Mouse (Mus musculus) activated CD4-positive, CD25-positive, alpha-beta regulatory T cell, adult 4 months (primary cell): ENCODE results near the gene Hist1h3c. TPM values are rescaled to one million over a fixed set of nuclear protein-coding genes. Genes with fewer than 3 reads are reported as not detected.
"Not testable (repeated sequence)": the region's sequence is repeated elsewhere in the genome, so short reads cannot be mapped to it uniquely, and the experiment has no call there.

Experiments
- ATAC-seq: one replicate; pipeline ENCODE4 v1.8.0; 2017
- polyA plus RNA-seq, 2 experiments: library from polyadenylated mRNA; unstranded; fragments of 100-300 nt; shearing (Covaris generic); gene quantifications; one replicate each; pipeline ENCODE4 v1.2.1; 2017

Hist1h3c gene
- polyA plus RNA-seq, 2 experiments from 2014 or later, result 2.4 TPM; not detected in 1

GRCm38 (mm10) chr13:23702801-23703200, 42.6 kb downstream of the Hist1h3c start:
- not testable (repeated sequence) for ATAC-seq

DNA sequence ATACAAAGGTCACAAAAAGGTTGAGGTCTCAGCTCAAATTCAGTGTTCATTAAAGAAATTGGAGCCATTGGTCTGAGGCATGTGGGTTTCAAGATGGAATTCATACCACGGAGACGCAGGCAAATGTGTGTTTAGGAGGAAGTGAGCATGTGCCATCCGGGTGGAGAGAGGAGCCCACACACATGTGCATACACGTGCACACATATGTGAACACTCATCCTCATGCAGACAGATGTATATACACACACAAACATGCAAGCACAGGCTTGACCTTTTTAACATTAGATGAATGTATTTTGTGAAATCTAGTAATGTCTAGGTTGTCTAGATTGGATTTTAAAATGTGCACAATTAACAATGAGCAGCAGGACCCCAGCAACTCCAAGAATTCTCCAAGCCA, 43.2 kb downstream of the Hist1h3c start:
- ATAC-seq, result no peak

- ATAC-seq, result peak; percentile 58
Observed at GRCm38 (mm10) chr13:23700786-23701520, 44.4 kb downstream of the Hist1h3c start.

DNA sequence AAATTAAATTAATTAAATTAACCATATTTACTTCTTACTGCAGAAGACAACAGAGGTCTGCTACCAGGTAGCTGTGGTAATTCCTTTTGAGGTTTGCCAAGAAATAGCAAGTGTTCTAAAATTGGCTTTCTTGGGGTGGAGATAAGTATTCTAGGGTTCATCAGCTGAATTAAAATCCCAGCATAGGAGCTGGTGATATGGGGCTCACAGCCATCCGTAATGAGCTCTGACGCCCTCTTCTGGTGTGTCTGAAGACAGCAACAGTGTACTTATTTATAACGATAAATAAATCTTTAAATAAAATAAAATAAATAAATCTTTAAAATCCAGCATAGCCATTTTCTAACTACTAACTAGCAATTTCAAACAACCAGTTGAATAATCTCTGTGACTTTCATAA, 45.6 kb downstream of the Hist1h3c start:
- ATAC-seq, result no peak

GRCm38 (mm10) chr13:23698996-23699395, 46.4 kb downstream of the Hist1h3c start:
- ATAC-seq, result no peak

- ATAC-seq, result peak; percentile 83
Observed at GRCm38 (mm10) chr13:23698300-23698693, 47.1 kb downstream of the Hist1h3c start, which contains the start of gene Hist1h4c. Gene Hist1h4c (minus strand): TSS chr13:23698454.

- peak; percentile 24 for ATAC-seq
Observed at GRCm38 (mm10) chr13:23697491-23698299, 47.7 kb downstream of the Hist1h3c start.

GRCm38 (mm10) chr13:23696061-23696474, 49.3 kb downstream of the Hist1h3c start:
- ATAC-seq, result no peak

- no peak for ATAC-seq
Observed at GRCm38 (mm10) chr13:23695514-23695913, 49.9 kb downstream of the Hist1h3c start, which contains the start of gene Hist1h1t. Gene Hist1h1t (plus strand): TSS chr13:23695814.

Other genes with a start within 250 kb of the Hist1h3c start
- gene Hist1h4h, start 214.6 kb downstream of the Hist1h3c start, polyA plus RNA-seq, result 1 to 10 TPM; 2.7 to 3.2 TPM
- not detected for gene Hist1h2af, start 211.7 kb downstream of the Hist1h3c start, polyA plus RNA-seq
- 1 to 10 TPM in 1 of 2 experiments, not detected in 1; 1.1 TPM for gene Hist1h3g, start 210.2 kb downstream of the Hist1h3c start, polyA plus RNA-seq
- gene Hist1h2bh, start 202.2 kb downstream of the Hist1h3c start, polyA plus RNA-seq, result under 1 TPM in 1 of 2 experiments, not detected in 1; 0.38 TPM
- gene Hist1h3f, start 201.6 kb downstream of the Hist1h3c start, polyA plus RNA-seq, result 1 to 10 TPM in 1 of 2 experiments, not detected in 1; 1.1 TPM
- gene Hist1h4f, start 194.0 kb downstream of the Hist1h3c start, polyA plus RNA-seq, result 1 to 10 TPM in 1 of 2 experiments, not detected in 1; 2.8 TPM
- under 1 TPM; 0.31 to 0.79 TPM for gene Hist1h1d, start 192.3 kb downstream of the Hist1h3c start, polyA plus RNA-seq
- 1 to 10 TPM in 1 of 2 experiments, under 1 TPM in 1; 0.86 to 1.6 TPM for gene Hist1h3e, start 183.2 kb downstream of the Hist1h3c start, polyA plus RNA-seq
- gene Hist1h2ae, start 174.4 kb downstream of the Hist1h3c start, polyA plus RNA-seq, result 10 to 100 TPM; 26.7 to 59.1 TPM
- 1 to 10 TPM; 4.0 to 5.7 TPM for gene Hist1h2bg, start 174.2 kb downstream of the Hist1h3c start, polyA plus RNA-seq
- gene Hist1h2bf, start 171.4 kb downstream of the Hist1h3c start, polyA plus RNA-seq, result under 1 TPM in 1 of 2 experiments, not detected in 1; 0.83 TPM
- gene Hist1h2ad, start 171.2 kb downstream of the Hist1h3c start, polyA plus RNA-seq, result 1 to 10 TPM in 1 of 2 experiments, not detected in 1; 2.3 TPM
- gene Hist1h3d, start 169.8 kb downstream of the Hist1h3c start, polyA plus RNA-seq, result not detected
- 10 to 100 TPM; 36.8 to 39.3 TPM for gene Hist1h4d, start 164.0 kb downstream of the Hist1h3c start, polyA plus RNA-seq
- gene Hist1h2be, start 124.5 kb downstream of the Hist1h3c start, polyA plus RNA-seq, result 1 to 10 TPM; 1.5 to 1.7 TPM
- 10 to 100 TPM; 11.9 to 13.5 TPM for gene Hist1h1e, start 123.0 kb downstream of the Hist1h3c start, polyA plus RNA-seq
- under 1 TPM in 1 of 2 experiments, not detected in 1; 0.28 TPM for gene Hist1h2ac, start 61.7 kb downstream of the Hist1h3c start, polyA plus RNA-seq
- 1 to 10 TPM in 1 of 2 experiments, under 1 TPM in 1; 0.85 to 5.4 TPM for gene Hist1h2bc, start 61.4 kb downstream of the Hist1h3c start, polyA plus RNA-seq
- not detected for gene Hist1h1t, start 49.8 kb downstream of the Hist1h3c start, polyA plus RNA-seq
- 1 to 10 TPM in 1 of 2 experiments, under 1 TPM in 1; 0.57 to 7.4 TPM for gene Hist1h4c, start 47.1 kb downstream of the Hist1h3c start, polyA plus RNA-seq
- under 1 TPM in 1 of 2 experiments, not detected in 1; 0.80 TPM for gene Hfe, start 34.7 kb downstream of the Hist1h3c start, polyA plus RNA-seq
- 10 to 100 TPM in 1 of 2 experiments, 1 to 10 TPM in 1; 5.3 to 15.2 TPM for gene Hist1h1c, start 6.8 kb downstream of the Hist1h3c start, polyA plus RNA-seq
- under 1 TPM in 1 of 2 experiments, not detected in 1; 0.73 TPM for gene Hist1h2bb, start 1.1 kb upstream of the Hist1h3c start, polyA plus RNA-seq
- gene Hist1h2ab, start 5.5 kb upstream of the Hist1h3c start, polyA plus RNA-seq, result 1 to 10 TPM; 9.5 to 10.0 TPM
- gene Hist1h3b, start 6.7 kb upstream of the Hist1h3c start, polyA plus RNA-seq, result not detected
- 1 to 10 TPM in 1 of 2 experiments, not detected in 1; 2.8 TPM for gene Hist1h4b, start 11.4 kb upstream of the Hist1h3c start, polyA plus RNA-seq
- gene Hist1h4a, start 15.6 kb upstream of the Hist1h3c start, polyA plus RNA-seq, result 1 to 10 TPM in 1 of 2 experiments, not detected in 1; 3.1 TPM
- 1 to 10 TPM in 1 of 2 experiments, under 1 TPM in 1; 0.73 to 1.7 TPM for gene Hist1h3a, start 16.8 kb upstream of the Hist1h3c start, polyA plus RNA-seq
- gene Hist1h1a, start 18.1 kb upstream of the Hist1h3c start, polyA plus RNA-seq, result 1 to 10 TPM; 5.1 to 7.8 TPM
- gene Trim38, start 24.3 kb upstream of the Hist1h3c start, polyA plus RNA-seq, result not detected
- not detected for gene Slc17a2, start 61.4 kb upstream of the Hist1h3c start, polyA plus RNA-seq
- not detected for gene Slc17a3, start 93.8 kb upstream of the Hist1h3c start, polyA plus RNA-seq
- gene Slc17a1, start 122.1 kb upstream of the Hist1h3c start, polyA plus RNA-seq, result not detected
- gene Slc17a4, start 169.4 kb upstream of the Hist1h3c start, polyA plus RNA-seq, result not detected
- gene Hist1h2ba, start 188.6 kb upstream of the Hist1h3c start, polyA plus RNA-seq, result not detected
- not detected for gene Hist1h2aa, start 188.9 kb upstream of the Hist1h3c start, polyA plus RNA-seq
- gene Scgn, start 245.6 kb upstream of the Hist1h3c start, polyA plus RNA-seq, result not detected